Mouse (Mus musculus) stomach, postnatal 0 days (tissue): ENCODE data around the gene Zfp872.

Source experiments
- CTCF ChIP-seq: IDR thresholded peaks from 2 replicates; pipeline ENCODE4 v1.5.1; 2016; ENCODE audit warnings: antibody characterized with exemption, low read depth, mild to moderate bottlenecking, moderate library complexity
- EP300 ChIP-seq: optimal IDR thresholded peaks from 2 replicates; pipeline ENCODE3; 2016; ENCODE audit warnings: antibody characterized with exemption

DNA sequence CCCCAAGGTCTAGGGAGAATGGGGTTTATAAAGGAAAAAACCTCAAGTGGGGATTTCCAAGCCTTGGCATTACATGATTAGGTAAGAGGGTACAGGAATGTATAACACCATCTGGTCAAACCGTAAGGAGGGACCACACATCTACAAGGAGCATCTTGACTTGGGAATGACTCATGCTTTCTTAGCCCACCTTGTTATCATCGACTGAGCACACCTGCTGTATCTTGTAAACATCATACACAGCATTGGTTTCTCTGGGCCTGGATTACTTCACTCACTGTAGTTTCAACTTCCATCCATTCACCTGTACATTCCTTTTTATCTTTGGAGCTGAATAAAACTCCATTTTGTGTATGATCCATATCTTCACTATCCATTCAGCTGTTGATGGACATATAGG lies 56.4 kb downstream of the Zfp872 start:
- no peak for TF ChIP-seq CTCF
- no peak for TF ChIP-seq EP300
